15 mouse cellular contexts compared by ENCODE assay signal in genomic region chr11:88430292-88430691, GRCm38 (mm10).
DNase-seq lines count a peak whose midpoint lies in the region; ATAC-seq lines count a peak whose summit lies in the region.
"Had no signal": no experiment of that assay in that cellular context is flagged by ENCODE, and none has a peak within 500 bp of the region (broad histone marks: within the 10 kb centered on the region; RNA-seq: fewer than 3 reads in every experiment).

No protein-coding gene starts in this region.

- H3K4me3 ChIP-seq in limb, embryonic 15.5 days: no peak overlapping the region
- no peak overlapping the region for H3K4me3 ChIP-seq in limb, embryonic 10.5 days
- no peak overlapping the region for H3K4me3 ChIP-seq in heart, embryonic 10.5 days
- H3K4me3 ChIP-seq: embryonic facial prominence, embryonic 13.5 days; heart, embryonic 13.5 days; myocyte had no signal

- H3K36me3 ChIP-seq in limb, embryonic 15.5 days: no peaks in the 10 kb centered on the region
- H3K36me3 ChIP-seq in limb, embryonic 10.5 days: peaks cover 15% of the 10 kb centered on the region
- H3K36me3 ChIP-seq in heart, embryonic 10.5 days: peaks cover 9% of the 10 kb centered on the region; the same call in 1 of the 2 replicates
- H3K36me3 ChIP-seq: embryonic facial prominence, embryonic 13.5 days had no signal

- 78% methylated on average over 8 of the region's 8 CpGs for WGBS in limb, embryonic 15.5 days
- 95% methylated on average over 8 of the region's 8 CpGs for WGBS in limb, embryonic 10.5 days
- WGBS in heart, embryonic 10.5 days: 85% methylated on average over 8 of the region's 8 CpGs

- H3K4me1 ChIP-seq in limb, embryonic 15.5 days: peaks cover 43% of the 10 kb centered on the region
- peaks cover 23% of the 10 kb centered on the region for H3K4me1 ChIP-seq in limb, embryonic 10.5 days
- H3K4me1 ChIP-seq in heart, embryonic 10.5 days: peaks cover 25% of the 10 kb centered on the region

- no peaks in the 10 kb centered on the region for H3K9me3 ChIP-seq in limb, embryonic 15.5 days
- no peaks in the 10 kb centered on the region for H3K9me3 ChIP-seq in limb, embryonic 10.5 days (replicated peaks)
- no peaks in the 10 kb centered on the region for H3K9me3 ChIP-seq in heart, embryonic 10.5 days
- H3K9me3 ChIP-seq: embryonic facial prominence, embryonic 13.5 days; heart, embryonic 13.5 days had no signal

- DNase-seq in limb, embryonic 10.5 days (ENCODE audit: low spot score): no peak
- DNase-seq in CD4-positive helper T cell, adult 2 months (ENCODE audit: low read depth, low spot score): peak; percentile 79
- peak; percentile 86 for DNase-seq in naive thymus-derived CD4-positive, alpha-beta T cell, adult 2 months (ENCODE audit: low read depth)
- DNase-seq in heart, embryonic 10.5 days (ENCODE audit: low spot score): no peak
- no peak for DNase-seq in ovary, postnatal 10 days (ENCODE audit: low spot score)
- DNase-seq: heart, postnatal 4 days; kidney, adult 2 months; kidney, postnatal 25 days; lung, adult 2 months; right cerebral cortex, postnatal 14 days had no signal

- no peak overlapping the region for H3K9ac ChIP-seq in limb, embryonic 15.5 days
- H3K9ac ChIP-seq: embryonic facial prominence, embryonic 13.5 days; heart, embryonic 13.5 days had no signal

- ATAC-seq in limb, embryonic 15.5 days (ENCODE audit: insufficient number of reproducible peaks, low FRiP score, low TSS enrichment, low read depth): no peak
- ATAC-seq in activated CD4-positive, CD25-positive, alpha-beta regulatory T cell, adult 4 months: peak; percentile 75

- H3K27ac ChIP-seq in limb, embryonic 15.5 days: 0 out of 2 replicates have a peak overlapping the region, but pooled peaks have one; percentile 9
- H3K27ac ChIP-seq in limb, embryonic 10.5 days: no peak overlapping the region
- H3K27ac ChIP-seq in heart, embryonic 10.5 days: no peak overlapping the region; the same call in 1 of the 2 replicates

- 0 out of 2 replicates have a peak, but pooled peaks cover 3% of the 10 kb centered on the region for H3K27me3 ChIP-seq in limb, embryonic 15.5 days
- no peaks in the 10 kb centered on the region for H3K27me3 ChIP-seq in limb, embryonic 10.5 days (ENCODE audit: low read depth, poor library complexity, severe bottlenecking)
- H3K27me3 ChIP-seq in heart, embryonic 10.5 days (ENCODE audit: insufficient read depth, poor library complexity, severe bottlenecking): no peaks in the 10 kb centered on the region
- H3K27me3 ChIP-seq: embryonic facial prominence, embryonic 13.5 days; heart, embryonic 13.5 days had no signal

- no peak overlapping the region for H3K4me2 ChIP-seq in limb, embryonic 15.5 days
- H3K4me2 ChIP-seq: embryonic facial prominence, embryonic 13.5 days; heart, embryonic 13.5 days had no signal

Comparison
In these comparisons a context has a peak if more than half of its experiments do, and no peak if none do; other contexts are left out.
1. DNase-seq: peak in CD4-positive helper T cell, adult 2 months (single experiment) and naive thymus-derived CD4-positive, alpha-beta T cell, adult 2 months (single experiment); none in limb, embryonic 10.5 days (single experiment), heart, embryonic 10.5 days (single experiment) and ovary, postnatal 10 days (single experiment).